Mouse (Mus musculus) thymus, postnatal 4 days (tissue): ENCODE measurements around the gene Dhps.
"Not testable (repeated sequence)": the region's sequence is repeated elsewhere in the genome, so short reads cannot be mapped to it uniquely, and the experiment has no call there.

Experiments
- DNase-seq: peaks from one replicate; pipeline ENCODE4 v3.0.0; 2021

Dhps gene

GRCm38 (mm10) chr8:85096850-85097249 lies 25.3 kb downstream of the Dhps start:
- no peak for DNase-seq

- no peak for DNase-seq
Measured at GRCm38 (mm10) chr8:85100076-85100665, 28.6 kb downstream of the Dhps start.

- DNase-seq: no peak
Measured at GRCm38 (mm10) chr8:85113241-85113640, 41.7 kb downstream of the Dhps start.

GRCm38 (mm10) chr8:85115501-85115900 lies 43.9 kb downstream of the Dhps start:
- no peak for DNase-seq

- no peak for DNase-seq
Measured at GRCm38 (mm10) chr8:85116984-85117383, 45.4 kb downstream of the Dhps start.

GRCm38 (mm10) chr8:85119052-85119981 lies 47.8 kb downstream of the Dhps start:
- DNase-seq: peak; percentile 42

GRCm38 (mm10) chr8:85120251-85120650 lies 48.7 kb downstream of the Dhps start:
- not testable (repeated sequence) for DNase-seq

GRCm38 (mm10) chr8:85122995-85123394 lies 51.4 kb downstream of the Dhps start, which contains the start of gene Zfp791:
Gene Zfp791, minus strand, starts transcription at chr8:85123095.
- no peak for DNase-seq

GRCm38 (mm10) chr8:85123691-85124090 lies 52.1 kb downstream of the Dhps start:
- no peak for DNase-seq
